Mouse (Mus musculus) adrenal gland, adult 10 weeks (tissue): Measurements from ENCODE around the gene Galc. TPM values are rescaled to one million over a fixed set of nuclear protein-coding genes. Genes with fewer than 3 reads are reported as not detected.

ENCODE experiments used
- polyA plus RNA-seq: library from polyadenylated mRNA; stranded (reverse); fragments of 350-450 nt; fragmentation: Illumina TruSeq; extraction: RNeasy Lipid Tissue Mini Kit (QIAGEN cat#74804); gene quantifications from one replicate; pipeline ENCODE4 v1.2.3, GENCODE M21; 2014; ENCODE audit warnings: low read depth, low replicate concordance

The Galc gene
- polyA plus RNA-seq = 21.1 TPM

DNA sequence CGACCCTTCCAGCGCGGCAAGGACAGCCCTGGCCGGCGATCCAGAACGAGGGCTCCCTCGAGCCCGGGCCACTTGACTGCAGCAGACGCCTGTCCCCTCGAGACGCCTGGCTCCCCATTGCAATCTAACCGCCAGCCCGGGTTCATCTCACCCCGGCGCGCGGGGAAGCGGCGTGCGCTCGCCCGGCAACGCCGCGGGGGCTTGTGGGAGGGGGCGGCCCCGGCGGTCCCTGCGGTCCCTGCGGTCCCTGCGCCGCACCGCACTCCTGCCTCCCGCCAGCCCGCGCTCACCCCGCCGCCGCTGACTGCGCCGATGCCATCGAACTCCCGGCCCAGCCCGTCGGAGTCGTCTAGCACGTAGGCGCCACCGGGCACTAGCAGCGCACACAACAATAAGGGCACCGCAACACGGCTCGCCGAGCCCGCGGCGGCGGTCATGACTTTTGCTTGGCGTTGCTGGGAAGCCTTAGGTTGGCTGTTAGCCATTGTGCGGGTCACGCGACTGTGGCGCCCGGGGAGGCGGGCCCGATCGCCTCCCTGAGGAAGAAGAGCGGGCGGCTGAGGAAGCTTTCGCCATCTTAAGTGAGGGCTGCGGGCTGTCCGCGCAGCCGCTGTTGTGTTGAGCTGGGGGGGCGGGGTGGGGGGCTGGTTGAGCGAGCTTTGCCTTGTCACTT is at the start of gene Galc:
Gene Galc (minus strand): TSS at position 615 of the 673 bp plus-strand sequence.

GRCm38 (mm10) chr12:98268441-98269369 is 9.4 kb upstream of the Galc start, which contains the start of gene Gpr65:
Gene Gpr65, plus strand, starts transcription at chr12:98268635.

Other genes with a start within 250 kb of the Galc start
- 7.0 TPM for gene Gpr65, start 9.2 kb upstream of the Galc start, polyA plus RNA-seq